Mouse (Mus musculus) C2C12 (cell line): ENCODE measurements around the gene Spi1.

ENCODE experiments used
- CTCF ChIP-seq: IDR thresholded peaks from one replicate; pipeline ENCODE4 v1.5.1; 2011; ENCODE audit not compliant: control insufficient read depth, insufficient read depth, insufficient read length
- MAX ChIP-seq: IDR thresholded peaks from one replicate; pipeline ENCODE4 v1.6.1; 2011; ENCODE audit warnings: mild to moderate bottlenecking, control low read depth
- USF1 ChIP-seq: IDR thresholded peaks from one replicate; pipeline ENCODE4 v1.6.1; 2011; ENCODE audit warnings: low read depth, mild to moderate bottlenecking, control low read depth, moderate library complexity

DNA sequence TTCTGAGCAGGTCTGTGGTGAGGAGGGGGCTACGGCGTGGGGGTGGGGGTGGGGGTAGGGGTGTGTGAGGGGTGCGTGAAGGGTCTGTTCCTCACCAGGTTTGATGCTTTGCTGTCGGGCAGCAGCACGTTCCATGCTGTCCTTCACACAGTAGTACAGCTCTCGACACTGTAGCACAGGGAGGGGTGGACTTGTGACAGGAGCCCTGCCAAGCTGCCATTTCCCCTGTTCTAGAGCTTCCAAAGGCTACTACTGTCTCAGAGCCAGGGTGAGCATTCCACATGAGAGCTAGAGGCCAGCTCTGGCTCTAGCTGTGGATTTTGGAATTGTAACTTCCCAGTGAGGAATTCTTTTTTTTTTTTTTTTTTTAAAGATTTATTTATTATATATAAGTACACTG is 60.7 kb downstream of the Spi1 start:
- TF ChIP-seq CTCF (no peak), MAX (no peak), USF1 (no peak)
